Mouse (Mus musculus) myocyte (in vitro differentiated cells): ENCODE data around the gene Gm8369. TPM values are rescaled to one million over a fixed set of nuclear protein-coding genes. Genes with fewer than 3 reads are reported as not detected.
"Not testable (repeated sequence)": the region's sequence is repeated elsewhere in the genome, so short reads cannot be mapped to it uniquely, and the experiment has no call there.

Source experiments
- H3K27me3 ChIP-seq: one replicate; pipeline ENCODE4 v1.6.1; 2011; ENCODE audit not compliant: control insufficient read depth, insufficient read depth, insufficient read length
- H3K36me3 ChIP-seq: one replicate; pipeline ENCODE4 v1.6.1; 2011; ENCODE audit not compliant: control insufficient read depth, insufficient read depth
- H3K4me2 ChIP-seq: one replicate; pipeline ENCODE4 v1.6.1; 2011; ENCODE audit warnings: low read depth, control low read depth
- H3K4me3 ChIP-seq: one replicate; pipeline ENCODE4 v1.5.1; 2011; ENCODE audit warnings: mild to moderate bottlenecking, control low read depth, moderate library complexity
- H3K79me2 ChIP-seq: one replicate; pipeline ENCODE4 v1.6.1; 2011; ENCODE audit not compliant: control insufficient read depth, insufficient read depth
- H3ac ChIP-seq: one replicate; pipeline ENCODE4 v1.6.1; 2011; ENCODE audit not compliant: control insufficient read depth, insufficient read length
- CEBPB ChIP-seq: IDR thresholded peaks from 2 replicates; pipeline ENCODE4 v1.6.1; 2011; ENCODE audit warnings: mild to moderate bottlenecking, moderate library complexity; ENCODE audit not compliant: poor library complexity, insufficient read depth, severe bottlenecking
- E2F4 ChIP-seq: IDR thresholded peaks from one replicate; pipeline ENCODE4 v1.6.1; 2011; ENCODE audit warnings: mild to moderate bottlenecking, control low read depth, moderate library complexity; ENCODE audit not compliant: insufficient read depth
- MAX ChIP-seq: IDR thresholded peaks from one replicate; pipeline ENCODE4 v1.6.1; 2011; ENCODE audit warnings: low read depth, mild to moderate bottlenecking, control low read depth
- MYOD1 ChIP-seq, 3 experiments: IDR thresholded peaks; one replicate each; pipeline ENCODE4 v1.6.1; 2011; ENCODE audit warnings: control low read depth in 2 of 3, low read depth in 2 of 3, mild to moderate bottlenecking in 2 of 3, moderate library complexity in 1 of 3; ENCODE audit not compliant: insufficient read length in 2 of 3, control insufficient read depth in 1 of 3
- MYOG ChIP-seq, 3 experiments: IDR thresholded peaks; one replicate each; pipeline ENCODE4 v1.6.1; 2011; ENCODE audit warnings: control low read depth in 2 of 3, low read depth in 2 of 3, mild to moderate bottlenecking in 2 of 3; ENCODE audit not compliant: insufficient read length in 2 of 3, control insufficient read depth in 1 of 3, insufficient read depth in 1 of 3
- POLR2A ChIP-seq: IDR thresholded peaks from one replicate; pipeline ENCODE4 v1.6.1; 2011; ENCODE audit warnings: low read depth, mild to moderate bottlenecking, control low read depth, moderate library complexity; ENCODE audit not compliant: insufficient read length
- POLR2AphosphoS2 ChIP-seq: IDR thresholded peaks from one replicate; pipeline ENCODE4 v1.6.1; 2011; ENCODE audit warnings: low read depth, control low read depth; ENCODE audit not compliant: insufficient read length
- REST ChIP-seq: IDR thresholded peaks from one replicate; pipeline ENCODE4 v1.6.1; 2011; ENCODE audit warnings: mild to moderate bottlenecking, control low read depth, moderate library complexity; ENCODE audit not compliant: insufficient read depth, insufficient read length
- SRF ChIP-seq: IDR thresholded peaks from one replicate; pipeline ENCODE4 v1.6.1; 2011; ENCODE audit warnings: low read depth; ENCODE audit not compliant: control insufficient read depth, insufficient read length
- TCF12 ChIP-seq: IDR thresholded peaks from one replicate; pipeline ENCODE4 v1.6.1; 2011; ENCODE audit warnings: mild to moderate bottlenecking, control low read depth; ENCODE audit not compliant: poor library complexity, insufficient read depth, severe bottlenecking
- TCF3 ChIP-seq: IDR thresholded peaks from one replicate; pipeline ENCODE4 v1.6.1; 2011; ENCODE audit warnings: low read depth, control low read depth; ENCODE audit not compliant: insufficient read length
- USF1 ChIP-seq: IDR thresholded peaks from one replicate; pipeline ENCODE4 v1.6.1; 2011; ENCODE audit warnings: low read depth, mild to moderate bottlenecking, control low read depth, moderate library complexity
- polyA plus RNA-seq: library from polyadenylated mRNA; unstranded; fragments of >200 nt; fragmentation: generic; extraction: Trizol; gene quantifications from one replicate; pipeline ENCODE4 v1.2.1, GENCODE M21; 2012; ENCODE audit warnings: missing spikeins

The Gm8369 gene
- polyA plus RNA-seq, 1 experiment = not detected

GRCm38 (mm10) chr19:11533421-11533820 is 47.7 kb downstream of the Gm8369 start:
- H3K4me3 ChIP-seq = no peak overlapping the region
- H3K27me3 ChIP-seq = no peaks in the 10 kb centered on the region
- H3K36me3 ChIP-seq = no peaks in the 10 kb centered on the region
- TF ChIP-seq USF1 (no peak), MAX (no peak), POLR2A (no peak), CEBPB (no peak), POLR2AphosphoS2 (no peak)
- no peak overlapping the region for H3K4me2 ChIP-seq
- no peak overlapping the region for H3ac ChIP-seq
- no peaks in the 10 kb centered on the region for H3K79me2 ChIP-seq

DNA sequence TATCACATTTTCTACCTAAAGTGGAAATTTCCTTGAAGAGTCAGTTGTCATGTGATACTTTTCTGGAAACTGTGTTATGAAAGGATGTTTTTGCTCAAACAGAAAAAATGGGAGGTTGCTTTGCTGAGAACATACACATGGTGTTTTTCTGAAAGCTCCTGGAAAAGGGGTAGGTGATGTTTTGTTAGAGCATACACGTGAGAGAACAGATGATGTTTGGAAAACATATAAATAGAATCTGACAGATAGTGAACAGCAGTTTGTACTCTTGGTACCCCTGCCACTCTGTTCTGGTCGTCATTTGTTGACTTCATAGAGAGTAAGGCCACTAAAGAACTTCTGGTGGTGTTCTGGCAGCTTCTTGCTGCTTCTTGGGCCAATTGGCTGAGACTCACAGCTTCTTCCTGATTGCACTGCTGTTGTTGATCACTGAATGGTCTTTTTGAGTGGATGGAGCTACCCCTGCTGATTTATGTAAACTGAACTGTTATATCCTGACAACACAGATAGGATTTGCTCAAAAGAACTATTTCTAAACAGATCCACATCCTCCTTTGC is 48.2 kb downstream of the Gm8369 start:
- H3K79me2 ChIP-seq = no peaks in the 10 kb centered on the region
- no peaks in the 10 kb centered on the region for H3K27me3 ChIP-seq
- no peak overlapping the region for H3K4me3 ChIP-seq
- H3ac ChIP-seq = no peak overlapping the region
- H3K4me2 ChIP-seq = no peak overlapping the region
- no peak for TF ChIP-seq TCF3
- no peak for TF ChIP-seq MYOD1 (IDR thresholded peaks at IDR 0.05; ENCODE audit: control insufficient read depth in 1 of 3, insufficient read length in 2 of 3, low read depth in 2 of 3)
- TF ChIP-seq SRF = no peak
- no peak for TF ChIP-seq POLR2A
- TF ChIP-seq POLR2AphosphoS2 = no peak
- TF ChIP-seq E2F4 = no peak
- no peak for TF ChIP-seq TCF12
- TF ChIP-seq MYOG (IDR thresholded peaks at IDR 0.05; ENCODE audit: control insufficient read depth in 1 of 3, insufficient read depth in 1 of 3, insufficient read length in 2 of 3, low read depth in 2 of 3) = no peak
- no peak for TF ChIP-seq CEBPB
- H3K36me3 ChIP-seq = no peaks in the 10 kb centered on the region

GRCm38 (mm10) chr19:11536593-11536992 is 50.9 kb downstream of the Gm8369 start, which contains the start of gene Ms4a4d:
Ms4a4d (plus strand) TSS chr19:11536801.
- no peak within 1 kb of the TSS for H3ac ChIP-seq
- H3K4me2 ChIP-seq = no peak within 1 kb of the TSS
- TF ChIP-seq POLR2A = no peak
- no peak for TF ChIP-seq SRF
- no peak for TF ChIP-seq MYOD1 (IDR thresholded peaks at IDR 0.05; ENCODE audit: control insufficient read depth in 1 of 3, insufficient read length in 2 of 3, low read depth in 2 of 3)
- TF ChIP-seq MAX = no peak
- no peak for TF ChIP-seq TCF12
- TF ChIP-seq REST = no peak
- TF ChIP-seq E2F4 = no peak
- no peak for TF ChIP-seq CEBPB
- no peak for TF ChIP-seq MYOG (IDR thresholded peaks at IDR 0.05; ENCODE audit: control insufficient read depth in 1 of 3, insufficient read depth in 1 of 3, insufficient read length in 2 of 3, low read depth in 2 of 3)
- no peak for TF ChIP-seq POLR2AphosphoS2
- no peak for TF ChIP-seq TCF3
- TF ChIP-seq USF1 = no peak
- no peaks in the 10 kb centered on the region for H3K27me3 ChIP-seq
- H3K79me2 ChIP-seq = no peaks in the 10 kb centered on the region
- no peak within 1 kb of the TSS for H3K4me3 ChIP-seq
- no peaks in the 10 kb centered on the region for H3K36me3 ChIP-seq

DNA sequence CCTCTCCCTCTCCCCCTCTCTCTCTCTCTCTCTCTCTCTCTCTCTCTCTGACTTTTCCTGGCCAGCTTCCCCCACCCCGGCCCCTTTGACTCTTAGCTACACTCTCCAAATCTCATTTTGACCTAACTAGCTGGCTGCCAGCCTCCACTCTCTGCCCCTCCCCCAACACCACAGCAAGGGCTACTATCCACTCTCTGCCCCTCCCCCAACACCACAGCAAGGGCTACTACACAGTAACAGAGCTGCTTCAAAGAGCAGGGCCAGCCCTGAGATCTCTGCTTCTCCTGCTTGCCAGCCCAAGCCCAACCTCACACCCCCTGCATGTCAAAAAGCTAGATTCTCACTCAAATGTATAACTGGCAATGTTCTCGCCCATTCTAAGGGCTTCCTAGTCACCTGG is 51.6 kb downstream of the Gm8369 start:
- H3K36me3 ChIP-seq = no peaks in the 10 kb centered on the region
- H3K27me3 ChIP-seq = no peaks in the 10 kb centered on the region
- no peak overlapping the region for H3K4me2 ChIP-seq
- no peak overlapping the region for H3K4me3 ChIP-seq
- no peak for TF ChIP-seq USF1
- no peak for TF ChIP-seq E2F4
- no peak for TF ChIP-seq MYOG (IDR thresholded peaks at IDR 0.05; ENCODE audit: control insufficient read depth in 1 of 3, insufficient read depth in 1 of 3, insufficient read length in 2 of 3, low read depth in 2 of 3)
- TF ChIP-seq POLR2A = no peak
- TF ChIP-seq TCF3 = no peak
- no peak for TF ChIP-seq MYOD1 (IDR thresholded peaks at IDR 0.05; ENCODE audit: control insufficient read depth in 1 of 3, insufficient read length in 2 of 3, low read depth in 2 of 3)
- no peak for TF ChIP-seq POLR2AphosphoS2
- H3K79me2 ChIP-seq = no peaks in the 10 kb centered on the region
- no peak overlapping the region for H3ac ChIP-seq

DNA sequence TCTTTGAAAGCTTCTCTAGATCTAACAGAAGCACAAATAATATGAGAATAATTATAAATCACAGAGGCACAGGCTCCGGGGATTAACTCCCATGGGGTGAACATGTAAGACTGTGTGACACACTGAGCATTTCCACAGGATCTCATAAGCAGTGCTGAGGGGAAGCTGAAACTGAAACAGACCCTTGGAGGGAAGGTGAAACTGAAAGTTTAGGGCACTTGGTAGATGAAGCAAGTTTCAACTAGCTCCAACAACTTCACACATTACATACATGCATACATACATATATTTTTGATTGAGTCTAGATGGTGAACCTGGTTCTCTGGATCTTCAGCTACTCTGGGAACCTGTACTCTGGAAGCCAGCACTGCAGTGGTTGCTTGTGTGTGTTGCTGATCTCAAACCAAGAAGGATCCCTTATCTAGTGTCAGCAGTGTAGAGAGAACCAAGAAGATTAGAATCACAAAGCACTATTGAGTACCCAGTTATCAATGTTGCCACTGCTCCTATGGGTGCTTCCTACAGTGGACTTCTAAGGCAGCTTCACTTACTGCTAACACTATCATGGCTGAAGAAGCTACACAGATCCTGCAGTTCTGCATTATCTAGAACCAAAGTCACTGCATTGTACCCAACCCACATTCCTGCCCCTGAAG is 54.6 kb downstream of the Gm8369 start:
- not testable (repeated sequence) for H3K27me3 ChIP-seq, H3K4me2 ChIP-seq, H3K36me3 ChIP-seq, H3K79me2 ChIP-seq, H3K4me3 ChIP-seq, H3ac ChIP-seq

GRCm38 (mm10) chr19:11544383-11544782 is 58.6 kb downstream of the Gm8369 start:
- H3K79me2 ChIP-seq, H3ac ChIP-seq, H3K27me3 ChIP-seq: not testable (repeated sequence)

More at GRCm38 (mm10) chr19:11544383-11544782, 58.6 kb downstream of the Gm8369 start:
- H3K4me3 ChIP-seq, H3K4me2 ChIP-seq, H3K36me3 ChIP-seq: not testable (repeated sequence)
